Mouse (Mus musculus): ENCODE results near the gene Slc46a3.
A peak's percentile ranks its signal among the peaks of the same experiment; 100 is the strongest.

The Slc46a3 gene

GRCm38 (mm10) chr5:147895436-147896198 lies 1.0 kb upstream of the Slc46a3 start:
- peak; percentile 65 for DNase-seq (ENCODE audit: low read depth)

GRCm38 (mm10) chr5:147893766-147894454 lies 705 bp downstream of the Slc46a3 start:
- no peak for DNase-seq (ENCODE audit: low read depth)

- DNase-seq (ENCODE audit: low read depth): no peak
Measured at GRCm38 (mm10) chr5:147893143-147893542, 1.5 kb downstream of the Slc46a3 start.

GRCm38 (mm10) chr5:147892735-147893134 lies 1.9 kb downstream of the Slc46a3 start:
- no peak for DNase-seq (ENCODE audit: low read depth)

GRCm38 (mm10) chr5:147888313-147889297 lies 6.0 kb downstream of the Slc46a3 start:
- no peak for DNase-seq (ENCODE audit: low read depth)

- no peak for DNase-seq (ENCODE audit: low read depth)
Measured at GRCm38 (mm10) chr5:147883581-147883980, 11.0 kb downstream of the Slc46a3 start.

- no peak for DNase-seq (ENCODE audit: low read depth)
Measured at GRCm38 (mm10) chr5:147879971-147880682, 14.5 kb downstream of the Slc46a3 start.

- peak; percentile 40 for DNase-seq (ENCODE audit: low read depth)
Measured at GRCm38 (mm10) chr5:147877520-147877919, 17.1 kb downstream of the Slc46a3 start.

- no peak for DNase-seq (ENCODE audit: low read depth)
Measured at GRCm38 (mm10) chr5:147875210-147875609, 19.4 kb downstream of the Slc46a3 start.

GRCm38 (mm10) chr5:147874491-147875065 lies 20.0 kb downstream of the Slc46a3 start:
- DNase-seq (ENCODE audit: low read depth): no peak

- no peak for DNase-seq (ENCODE audit: low read depth)
Measured at GRCm38 (mm10) chr5:147871091-147871820, 23.4 kb downstream of the Slc46a3 start.

GRCm38 (mm10) chr5:147870296-147870695 lies 24.3 kb downstream of the Slc46a3 start:
- DNase-seq (ENCODE audit: low read depth): no peak

- DNase-seq (ENCODE audit: low read depth): no peak
Measured at GRCm38 (mm10) chr5:147869568-147869967, 25.0 kb downstream of the Slc46a3 start.

- no peak for DNase-seq (ENCODE audit: low read depth)
Measured at GRCm38 (mm10) chr5:147868674-147869073, 25.9 kb downstream of the Slc46a3 start.

- DNase-seq (ENCODE audit: low read depth): peak; percentile 93
Measured at GRCm38 (mm10) chr5:147860449-147861261, 34.0 kb downstream of the Slc46a3 start, which contains the start of gene Pomp. Gene Pomp, plus strand, starts transcription at chr5:147860461.

- DNase-seq (ENCODE audit: low read depth): no peak
Measured at GRCm38 (mm10) chr5:147860076-147860448, 34.6 kb downstream of the Slc46a3 start.

GRCm38 (mm10) chr5:147850194-147850593 lies 44.4 kb downstream of the Slc46a3 start:
- no peak for DNase-seq (ENCODE audit: low read depth)

- DNase-seq (ENCODE audit: low read depth): peak; percentile 76
Measured at GRCm38 (mm10) chr5:147848164-147848863, 46.3 kb downstream of the Slc46a3 start.

- DNase-seq (ENCODE audit: low read depth): no peak
Measured at GRCm38 (mm10) chr5:147847361-147847760, 47.3 kb downstream of the Slc46a3 start.
